Mouse (Mus musculus): ENCODE measurements around the gene Calcoco2. TPM values are rescaled to one million over a fixed set of nuclear protein-coding genes. Genes with fewer than 3 reads are reported as not detected.

The Calcoco2 gene
- not detected for polyA plus RNA-seq (2014; fragmentation: Illumina TruSeq; extraction: RNeasy Lipid Tissue Mini Kit (QIAGEN cat#74804); ENCODE audit: low read depth, low replicate concordance)

GRCm38 (mm10) chr11:96111751-96112150 lies at the start of gene Calcoco2:
Calcoco2 (minus strand) TSS chr11:96111964.

GRCm38 (mm10) chr11:96133239-96133865 lies 21.6 kb upstream of the Calcoco2 start, which contains the start of gene Ttll6:
Ttll6 (plus strand) TSS chr11:96133786.

GRCm38 (mm10) chr11:96075509-96076220 lies 36.1 kb downstream of the Calcoco2 start, which contains the start of gene Atp5g1:
Atp5g1 (minus strand) TSS chr11:96075670.

GRCm38 (mm10) chr11:96065215-96065911 lies 46.4 kb downstream of the Calcoco2 start, which contains the start of gene Ube2z:
Ube2z (minus strand) TSS chr11:96065388.

Other genes starting within 250 kb of the Calcoco2 start
- 31.1 TPM for gene B4galnt2, start 197.1 kb downstream of the Calcoco2 start, polyA plus RNA-seq (2014; fragmentation: Illumina TruSeq; extraction: RNeasy Lipid Tissue Mini Kit (QIAGEN cat#74804); ENCODE audit: low read depth, low replicate concordance)
- 0.46 TPM for gene Igf2bp1, start 106.0 kb downstream of the Calcoco2 start, polyA plus RNA-seq (2014; fragmentation: Illumina TruSeq; extraction: RNeasy Lipid Tissue Mini Kit (QIAGEN cat#74804); ENCODE audit: low read depth, low replicate concordance)
- not detected for gene Gip, start 87.4 kb downstream of the Calcoco2 start, polyA plus RNA-seq (2014; fragmentation: Illumina TruSeq; extraction: RNeasy Lipid Tissue Mini Kit (QIAGEN cat#74804); ENCODE audit: low read depth, low replicate concordance)
- 81.1 TPM for gene Snf8, start 77.1 kb downstream of the Calcoco2 start, polyA plus RNA-seq (2014; fragmentation: Illumina TruSeq; extraction: RNeasy Lipid Tissue Mini Kit (QIAGEN cat#74804); ENCODE audit: low read depth, low replicate concordance)
- 99.9 TPM for gene Ube2z, start 46.6 kb downstream of the Calcoco2 start, polyA plus RNA-seq (2014; fragmentation: Illumina TruSeq; extraction: RNeasy Lipid Tissue Mini Kit (QIAGEN cat#74804); ENCODE audit: low read depth, low replicate concordance)
- gene Atp5g1, start 36.3 kb downstream of the Calcoco2 start, polyA plus RNA-seq (2014; fragmentation: Illumina TruSeq; extraction: RNeasy Lipid Tissue Mini Kit (QIAGEN cat#74804); ENCODE audit: low read depth, low replicate concordance): 395 TPM
- gene Ttll6, start 21.8 kb upstream of the Calcoco2 start, polyA plus RNA-seq (2014; fragmentation: Illumina TruSeq; extraction: RNeasy Lipid Tissue Mini Kit (QIAGEN cat#74804); ENCODE audit: low read depth, low replicate concordance): 2.7 TPM
- gene Hoxb13, start 82.4 kb upstream of the Calcoco2 start, polyA plus RNA-seq (2014; fragmentation: Illumina TruSeq; extraction: RNeasy Lipid Tissue Mini Kit (QIAGEN cat#74804); ENCODE audit: low read depth, low replicate concordance): not detected
- 42.4 TPM for gene Hoxb9, start 159.5 kb upstream of the Calcoco2 start, polyA plus RNA-seq (2014; fragmentation: Illumina TruSeq; extraction: RNeasy Lipid Tissue Mini Kit (QIAGEN cat#74804); ENCODE audit: low read depth, low replicate concordance)
- gene Hoxb8, start 169.9 kb upstream of the Calcoco2 start, polyA plus RNA-seq (2014; fragmentation: Illumina TruSeq; extraction: RNeasy Lipid Tissue Mini Kit (QIAGEN cat#74804); ENCODE audit: low read depth, low replicate concordance): 94.4 TPM
- 116 TPM for gene Hoxb7, start 174.7 kb upstream of the Calcoco2 start, polyA plus RNA-seq (2014; fragmentation: Illumina TruSeq; extraction: RNeasy Lipid Tissue Mini Kit (QIAGEN cat#74804); ENCODE audit: low read depth, low replicate concordance)
- gene Hoxb6, start 180.5 kb upstream of the Calcoco2 start, polyA plus RNA-seq (2014; fragmentation: Illumina TruSeq; extraction: RNeasy Lipid Tissue Mini Kit (QIAGEN cat#74804); ENCODE audit: low read depth, low replicate concordance): 132 TPM
- gene Hoxb5, start 191.4 kb upstream of the Calcoco2 start, polyA plus RNA-seq (2014; fragmentation: Illumina TruSeq; extraction: RNeasy Lipid Tissue Mini Kit (QIAGEN cat#74804); ENCODE audit: low read depth, low replicate concordance): 21.8 TPM
- gene Hoxb4, start 206.3 kb upstream of the Calcoco2 start, polyA plus RNA-seq (2014; fragmentation: Illumina TruSeq; extraction: RNeasy Lipid Tissue Mini Kit (QIAGEN cat#74804); ENCODE audit: low read depth, low replicate concordance): 25.8 TPM
- 40.3 TPM for gene Hoxb3, start 211.4 kb upstream of the Calcoco2 start, polyA plus RNA-seq (2014; fragmentation: Illumina TruSeq; extraction: RNeasy Lipid Tissue Mini Kit (QIAGEN cat#74804); ENCODE audit: low read depth, low replicate concordance)
- 24.6 TPM for gene Hoxb2, start 238.6 kb upstream of the Calcoco2 start, polyA plus RNA-seq (2014; fragmentation: Illumina TruSeq; extraction: RNeasy Lipid Tissue Mini Kit (QIAGEN cat#74804); ENCODE audit: low read depth, low replicate concordance)

Measured in adipose tissue, adult 10 weeks (tissue).